ENCODE assay signal across 1 mouse cellular context in the genomic region with DNA sequence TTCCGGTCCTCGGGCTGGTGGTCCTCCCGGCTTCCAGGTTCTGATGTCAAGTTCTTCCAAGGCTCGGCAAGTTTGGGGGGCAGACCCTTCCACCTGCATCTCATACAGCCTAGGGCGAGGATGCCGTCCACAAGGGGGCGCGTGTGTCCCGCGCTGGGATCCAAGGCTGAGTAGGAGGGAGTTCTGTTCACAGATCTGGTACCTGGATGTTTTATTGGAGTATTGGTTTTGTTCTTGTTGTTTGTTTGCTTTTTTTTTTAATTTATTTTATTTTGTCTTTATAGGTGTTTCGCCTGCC.
TF ChIP-seq lines count a peak whose summit lies in the region.

No protein-coding gene starts in this region.

TF ChIP-seq in CH12.LX, 34 proteins besides CTCF, POLR2A, EP300 and RAD21:
- no peak for TF ChIP-seq JUN (IDR thresholded peaks at IDR 0.05; ENCODE audit: insufficient read depth, low read depth, low read length)
- TF ChIP-seq ELF1 (IDR thresholded peaks at IDR 0.05; ENCODE audit: low read depth, low read length) = no peak
- no peak for TF ChIP-seq CHD2 (IDR thresholded peaks at IDR 0.05; ENCODE audit: low read length)
- TF ChIP-seq KAT2A (IDR thresholded peaks at IDR 0.05; ENCODE audit: insufficient replicate concordance, low read length) = no peak
- TF ChIP-seq SIN3A (IDR thresholded peaks at IDR 0.05; ENCODE audit: low read length) = no peak
- no peak for TF ChIP-seq ZMIZ1 (IDR thresholded peaks at IDR 0.05; ENCODE audit: low read depth, low read length)
- TF ChIP-seq MAZ (IDR thresholded peaks at IDR 0.05; ENCODE audit: low read depth, low read length) = 0 out of 2 replicates have a peak, but pooled peaks have one; percentile 46
- TF ChIP-seq ZC3H11A (IDR thresholded peaks at IDR 0.05; ENCODE audit: low read depth, low read length) = peak; percentile 91
- TF ChIP-seq NELFE (IDR thresholded peaks at IDR 0.05; ENCODE audit: low read depth, low read length) = no peak
- peak; percentile 15; the same call in 1 of the 2 replicates for TF ChIP-seq ZNF384 (IDR thresholded peaks at IDR 0.05; ENCODE audit: low read depth, low read length)
- no peak for TF ChIP-seq BHLHE40 (IDR thresholded peaks at IDR 0.05; ENCODE audit: low read depth, low read length)
- TF ChIP-seq JUND (conservative IDR thresholded peaks at IDR 0.05; ENCODE audit: low read depth, low read length) = no peak
- TF ChIP-seq CHD1 (IDR thresholded peaks at IDR 0.05; ENCODE audit: low read depth, low read length) = no peak
- TF ChIP-seq SMC3 (IDR thresholded peaks at IDR 0.05; ENCODE audit: low read depth, low read length) = peak; percentile 99
- no peak for TF ChIP-seq POLR2AphosphoS2 (IDR thresholded peaks at IDR 0.05; ENCODE audit: low read depth, low read length)
- 0 out of 2 replicates have a peak, but pooled peaks have one; percentile 10 for TF ChIP-seq MEF2A (IDR thresholded peaks at IDR 0.05; ENCODE audit: borderline replicate concordance, low read depth, low read length)
- no peak for TF ChIP-seq USF2 (conservative IDR thresholded peaks at IDR 0.05; ENCODE audit: low read depth, low read length)
- 0 out of 2 replicates have a peak, but pooled peaks have one; percentile 31 for TF ChIP-seq IRF4 (IDR thresholded peaks at IDR 0.05; ENCODE audit: low read depth, low read length)
- TF ChIP-seq HCFC1 (IDR thresholded peaks at IDR 0.05; ENCODE audit: low read depth, low read length) = no peak
TF ChIP-seq in CH12.LX: peak in this region for 6.
